Mouse (Mus musculus) MEL-GATA-1-ER (cell line): ENCODE results near the gene Shb.

ENCODE experiments used
- DNase-seq: peaks from one replicate; pipeline ENCODE4 v3.0.0-alpha.2; 2012; ENCODE audit warnings: low read depth; ENCODE audit errors: extremely low read depth

The Shb gene

DNA sequence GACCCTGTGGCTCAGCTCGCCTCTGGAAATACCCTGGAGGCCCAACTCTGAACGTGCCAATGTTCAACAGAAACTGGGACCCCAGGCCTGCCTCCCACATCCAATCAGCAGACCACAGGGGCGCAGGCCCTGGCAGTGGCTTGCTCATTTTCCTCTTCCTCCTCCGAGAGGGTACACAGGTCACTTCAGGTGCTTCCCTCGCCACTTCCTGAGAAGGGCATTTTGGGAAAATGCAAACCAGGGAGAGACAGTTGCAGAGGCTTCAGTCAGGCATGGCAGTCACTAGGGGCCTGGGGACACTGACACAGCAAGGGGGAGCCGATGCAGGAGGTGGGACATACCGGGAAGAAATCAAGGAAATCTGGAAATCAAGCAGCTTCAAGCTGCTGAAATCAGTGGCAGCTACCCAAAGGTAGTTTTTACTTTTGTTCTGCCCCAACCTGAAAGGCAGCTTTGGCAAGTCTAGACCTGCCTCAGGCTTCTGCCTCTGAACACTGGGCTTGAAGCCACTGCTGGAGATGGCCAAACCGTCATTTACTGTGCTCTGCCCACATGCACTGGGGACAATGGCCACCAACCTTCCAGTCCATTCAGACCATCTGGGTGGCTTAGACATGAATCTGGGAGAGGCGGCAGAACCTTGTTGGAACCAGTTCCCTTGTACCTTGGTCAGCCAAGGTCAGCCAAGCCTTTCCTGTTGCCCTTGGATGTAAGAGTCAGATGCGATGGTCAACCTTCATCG is 110.6 kb downstream of the Shb start:
- no peak for DNase-seq

DNA sequence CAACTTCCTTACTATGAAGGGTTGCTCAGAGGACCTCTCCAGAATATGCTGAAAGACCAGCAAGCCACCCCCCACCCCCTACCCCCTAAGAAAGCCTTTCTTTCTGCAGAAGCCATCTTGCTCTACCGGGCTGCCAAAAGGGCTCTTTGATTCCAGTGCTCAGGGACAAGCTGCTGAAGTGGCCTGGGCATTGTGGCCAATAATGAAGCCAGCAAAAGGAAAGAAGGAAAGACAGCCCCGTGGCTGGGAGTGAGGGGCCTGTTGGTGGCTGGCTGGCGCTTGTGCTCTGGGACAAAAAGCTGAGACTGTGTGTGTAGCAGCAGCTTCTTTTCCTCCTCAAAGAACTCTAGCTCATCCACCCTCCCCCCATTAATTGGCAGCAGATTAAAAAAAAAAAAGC is 111.5 kb downstream of the Shb start:
- no peak for DNase-seq

DNA sequence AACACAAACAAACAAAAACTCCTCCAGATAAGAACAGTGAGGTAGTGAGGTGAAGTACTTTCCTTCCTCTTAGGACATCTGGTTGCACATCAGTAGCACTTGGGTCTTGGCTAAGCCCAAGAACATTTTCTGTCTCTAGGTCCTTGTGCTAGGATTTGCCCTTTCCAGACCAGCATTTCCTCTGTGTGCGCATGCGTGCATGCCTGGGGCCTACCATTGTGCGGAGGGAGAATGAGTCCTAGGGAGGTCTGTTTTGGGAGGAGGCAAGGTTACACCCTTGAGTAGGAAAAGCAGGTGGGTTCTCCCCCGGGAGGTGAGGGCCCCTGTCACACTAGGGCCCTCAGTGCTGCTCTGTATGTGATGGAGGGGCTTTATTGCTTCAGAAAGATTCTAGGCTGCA is 113.2 kb downstream of the Shb start:
- DNase-seq = no peak

DNA sequence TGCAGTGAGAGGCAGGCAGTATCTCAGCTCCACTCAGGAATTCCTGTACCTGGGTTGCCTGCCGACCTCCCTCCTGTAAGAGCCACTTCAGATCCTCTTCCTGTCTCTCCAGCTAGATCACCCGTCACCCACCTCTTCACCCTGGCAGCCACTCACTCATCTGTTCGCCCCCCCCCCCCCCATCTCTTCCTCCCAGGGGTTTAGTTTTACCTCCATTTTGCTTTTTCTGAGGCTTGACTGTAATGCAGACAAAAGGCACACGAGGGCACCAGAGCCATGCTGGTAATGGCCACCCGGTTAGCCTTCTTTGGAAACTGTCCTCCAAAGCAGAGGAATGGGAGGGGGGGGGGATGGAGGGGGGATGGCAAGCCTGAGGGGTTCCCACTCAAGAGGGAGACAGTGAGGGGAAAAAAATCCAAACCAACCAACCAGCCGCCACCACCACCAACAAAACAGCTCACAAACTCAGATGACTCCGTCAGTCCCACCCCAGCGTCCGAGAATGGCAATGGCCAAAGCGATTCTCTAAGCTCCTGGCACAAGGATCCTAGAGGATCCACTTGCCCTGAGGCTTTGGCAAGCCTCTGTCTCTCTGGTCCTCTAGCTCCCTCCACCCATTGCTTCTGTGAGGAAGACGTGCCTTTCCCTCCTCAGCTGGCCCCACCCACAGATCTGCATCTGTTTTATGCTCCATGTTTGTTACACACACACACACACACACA is 113.9 kb downstream of the Shb start:
- no peak for DNase-seq

DNA sequence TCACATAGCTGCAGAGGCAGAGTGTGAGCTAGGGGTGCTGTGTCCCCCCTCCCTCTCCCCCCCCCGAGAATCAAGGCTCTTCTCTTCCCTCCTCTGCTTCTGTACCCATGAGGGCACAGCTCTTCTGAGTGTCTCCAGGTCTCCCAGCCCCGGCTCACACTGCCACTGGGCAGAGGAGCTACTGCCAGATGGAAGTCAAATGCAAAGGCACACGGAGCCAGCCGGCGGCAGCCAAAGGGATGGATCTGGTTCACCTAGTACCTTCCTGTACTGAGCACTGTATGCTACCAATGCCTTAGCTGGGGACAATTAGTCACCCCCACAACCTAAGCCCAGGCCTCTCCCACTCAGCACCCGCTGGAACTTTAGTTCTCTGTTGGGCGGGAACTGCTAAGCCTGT is 116.0 kb downstream of the Shb start:
- DNase-seq = no peak

DNA sequence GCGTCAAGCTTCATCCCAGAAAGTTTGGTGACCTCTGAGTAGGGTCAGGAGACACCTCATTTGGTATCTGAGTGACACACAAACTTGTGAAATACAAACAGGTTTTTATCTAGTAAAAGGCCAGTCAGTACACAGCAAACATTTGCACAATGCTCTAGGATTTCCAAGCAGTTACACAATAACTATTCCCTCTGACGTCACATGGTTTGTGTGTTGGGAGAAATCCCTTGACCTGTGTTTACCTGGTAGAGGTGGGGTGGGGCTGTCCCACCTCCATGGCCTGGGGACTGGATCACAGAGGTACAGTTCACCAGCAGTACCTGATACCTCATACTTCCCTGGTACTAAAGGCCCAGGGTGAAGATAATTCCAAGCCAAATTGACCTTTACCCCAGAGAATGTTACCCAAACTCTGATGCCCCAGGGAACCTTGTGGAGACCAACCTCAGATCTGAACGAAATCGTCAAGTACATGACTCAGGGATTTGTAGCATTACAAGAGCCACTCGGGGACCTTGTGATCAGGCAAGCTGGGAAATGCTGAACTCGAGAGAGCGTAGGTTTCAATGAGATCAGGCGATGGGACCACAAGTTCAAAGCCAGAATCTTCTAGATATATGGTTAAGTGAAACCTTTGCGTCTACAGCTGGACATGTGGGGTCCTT is 118.5 kb downstream of the Shb start:
- no peak for DNase-seq

DNA sequence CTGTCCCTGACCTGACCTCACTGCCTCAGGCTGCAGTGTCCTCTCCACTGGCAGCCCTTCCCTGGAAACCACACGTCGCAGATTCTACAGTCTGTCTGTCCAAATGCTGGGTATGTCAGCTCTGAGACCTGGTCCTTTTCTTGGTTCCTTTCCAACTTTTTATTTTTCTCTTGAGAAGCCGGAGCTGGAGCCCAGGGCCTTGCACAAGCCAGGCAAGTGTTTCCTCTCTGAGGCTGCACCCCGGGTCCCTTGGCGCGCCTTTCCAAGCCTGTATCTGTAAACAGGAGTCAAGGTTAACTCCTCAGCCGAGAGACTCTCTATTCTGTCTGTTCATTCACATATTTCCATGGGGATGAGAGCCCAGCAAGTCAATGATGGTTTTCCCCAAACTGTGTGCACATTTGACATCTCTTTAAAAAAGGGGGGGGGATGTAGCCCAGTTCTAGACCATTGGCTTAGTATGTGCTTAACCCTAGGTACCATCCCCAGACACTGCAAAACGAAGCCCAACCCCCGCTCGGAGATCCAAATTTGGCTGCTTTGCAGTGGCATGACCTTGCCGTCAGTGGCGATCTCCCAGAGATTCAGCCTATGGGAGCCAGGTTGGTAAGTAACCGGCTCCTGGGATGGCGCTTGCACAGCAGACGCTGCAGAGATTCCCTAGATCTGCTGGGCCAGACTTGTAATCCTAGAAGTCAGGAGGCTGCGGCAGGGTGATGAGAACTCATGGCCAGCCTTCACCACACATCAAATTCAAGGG is 119.7 kb downstream of the Shb start:
- DNase-seq = no peak

DNA sequence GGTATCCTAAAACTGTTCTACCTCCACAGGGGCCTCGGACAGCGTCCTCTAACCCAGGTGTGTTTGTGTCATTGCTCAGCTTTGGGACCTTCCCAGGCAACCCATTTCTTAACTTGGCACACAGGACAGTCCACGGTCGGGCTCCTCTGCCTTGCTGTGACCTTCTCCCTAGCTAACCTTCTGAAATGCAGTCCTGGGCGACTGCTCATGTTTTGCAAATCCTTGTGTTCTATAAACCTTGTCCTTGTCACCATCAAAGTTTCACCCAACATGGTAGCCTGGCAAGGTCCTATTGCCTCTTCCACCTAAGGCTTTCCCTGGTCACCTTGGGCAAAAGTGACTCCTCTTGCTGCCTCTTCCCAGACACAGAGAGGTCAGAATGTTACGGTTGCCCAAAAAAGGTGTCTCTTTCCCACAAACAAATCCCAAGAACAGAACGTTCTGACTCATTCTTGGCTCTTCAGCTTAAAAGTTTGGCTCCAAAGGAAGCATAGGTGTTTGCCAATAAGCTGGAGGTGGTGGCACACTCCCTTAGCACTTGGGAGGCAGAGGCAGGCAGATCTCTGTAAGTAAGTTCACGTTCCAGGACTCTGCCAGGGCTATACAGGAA is 121.0 kb downstream of the Shb start:
- no peak for DNase-seq

DNA sequence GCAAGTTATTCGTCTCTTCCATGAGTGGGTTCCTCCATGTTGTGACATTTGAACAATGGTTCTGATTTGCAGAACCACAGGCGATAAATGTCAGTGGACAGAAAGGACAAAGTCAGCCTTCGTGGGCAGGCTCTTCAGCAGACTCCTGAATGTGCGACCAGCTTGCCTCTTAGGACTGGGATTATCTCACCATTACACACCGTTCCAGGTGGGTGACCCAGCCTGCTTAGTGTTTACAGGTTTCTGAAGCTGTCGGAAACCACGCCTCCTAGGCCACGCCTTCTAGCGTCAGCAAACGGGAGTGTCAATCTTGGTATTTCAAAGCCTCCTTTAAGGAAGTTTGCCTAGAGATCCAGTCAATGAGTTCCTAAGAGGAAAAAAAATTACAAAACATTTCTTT is 123.0 kb downstream of the Shb start:
- peak; percentile 82 for DNase-seq

DNA sequence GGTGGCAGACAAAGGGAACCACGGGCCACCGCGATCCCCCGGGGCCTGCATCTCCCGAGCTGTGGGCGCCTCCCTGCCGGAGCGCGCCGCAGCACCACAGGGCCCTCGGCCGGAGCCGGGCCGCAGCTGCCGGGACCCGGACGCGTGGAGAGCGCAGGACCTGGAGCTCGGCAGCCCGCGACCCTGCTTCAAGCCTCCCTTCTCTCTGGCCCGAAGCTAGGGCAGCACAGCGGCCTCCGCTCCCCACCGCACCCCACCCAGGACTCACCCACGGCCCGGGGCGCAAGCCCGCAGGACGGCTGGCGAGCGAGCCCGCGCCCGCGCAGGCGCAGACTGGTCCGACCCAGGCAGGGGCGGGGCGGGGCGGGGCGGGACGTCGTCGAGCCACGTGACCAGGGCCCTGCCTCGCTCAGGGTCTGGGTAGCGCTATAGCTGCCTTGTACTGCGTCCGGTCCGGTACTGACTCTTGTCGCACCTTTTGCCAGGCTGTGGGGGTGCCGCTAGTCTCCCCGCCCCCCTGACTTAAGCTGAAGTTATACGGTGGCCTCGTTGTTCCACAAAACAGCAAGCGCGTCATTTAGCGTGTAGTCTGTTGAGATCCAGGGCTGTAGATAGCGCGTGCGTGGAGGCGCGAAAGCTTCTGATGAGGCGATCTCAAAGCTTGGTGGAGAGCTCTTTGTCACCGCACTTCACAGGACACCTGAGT is 123.7 kb downstream of the Shb start, which contains the start of gene Slc25a51:
Gene Slc25a51 (minus strand): TSS at position 340 of the 706 bp plus-strand sequence.
- DNase-seq = peak; percentile 93

DNA sequence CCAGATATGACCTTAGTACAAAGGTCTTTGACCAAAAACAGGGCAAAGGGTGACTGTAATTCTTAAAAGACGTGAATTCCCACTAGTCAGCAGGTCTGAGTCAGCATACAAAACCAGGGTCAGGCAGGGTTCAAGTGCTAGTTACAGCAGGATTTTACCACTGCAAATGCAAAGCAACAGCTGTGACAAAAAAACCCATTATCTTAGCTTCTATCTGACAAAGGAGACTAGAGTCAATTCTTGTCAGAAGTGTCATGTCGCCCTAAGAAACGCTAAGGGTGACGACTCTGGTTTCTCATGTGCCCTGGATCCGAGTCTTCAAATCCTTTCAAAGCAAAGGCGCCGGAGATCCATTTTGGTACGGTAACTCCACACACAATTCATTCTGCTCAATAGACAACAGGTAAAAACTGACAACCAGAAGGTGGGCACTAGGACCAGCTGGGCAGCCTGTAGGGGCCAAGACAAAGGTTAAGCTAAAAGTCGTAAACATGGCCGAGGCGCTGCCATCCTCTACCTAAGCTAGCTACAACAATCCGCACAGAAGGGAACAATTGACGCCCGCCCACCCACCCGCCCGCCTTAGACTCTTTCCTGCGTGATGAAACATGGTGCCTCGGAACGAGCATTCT is 124.5 kb downstream of the Shb start:
- DNase-seq = no peak

DNA sequence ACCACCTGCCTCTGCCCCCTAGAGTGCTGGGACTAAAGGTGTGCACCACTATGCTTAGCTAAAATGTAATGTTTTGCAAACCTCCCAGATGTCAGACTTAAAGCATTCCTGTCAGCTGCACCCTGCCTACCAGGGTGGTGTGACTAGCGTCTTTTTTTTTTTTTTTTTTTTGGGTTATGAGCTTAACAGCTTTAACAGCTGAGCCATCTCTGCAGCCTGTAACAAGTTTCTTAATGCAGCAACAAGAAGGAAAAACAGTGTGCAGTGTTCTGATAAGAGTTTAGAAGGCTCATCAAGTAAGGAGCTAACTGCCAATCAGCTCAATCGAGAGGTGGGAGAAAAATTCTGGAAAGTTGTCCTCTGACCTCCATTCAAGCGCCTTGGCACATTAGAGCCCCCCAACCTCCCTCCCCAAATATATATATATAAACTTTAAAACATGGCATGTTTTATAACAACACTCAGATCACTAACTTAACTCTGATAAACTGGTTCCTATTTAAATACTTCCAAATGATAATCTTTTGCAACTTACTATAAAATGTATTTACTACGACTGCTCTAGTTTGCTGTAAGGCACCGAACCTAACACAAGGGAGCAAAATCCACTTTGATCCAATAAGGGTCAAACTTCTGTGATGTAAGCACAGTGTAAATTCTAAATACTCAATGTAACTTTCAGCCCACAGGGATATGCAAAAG is 125.1 kb downstream of the Shb start:
- DNase-seq = peak; percentile 79

DNA sequence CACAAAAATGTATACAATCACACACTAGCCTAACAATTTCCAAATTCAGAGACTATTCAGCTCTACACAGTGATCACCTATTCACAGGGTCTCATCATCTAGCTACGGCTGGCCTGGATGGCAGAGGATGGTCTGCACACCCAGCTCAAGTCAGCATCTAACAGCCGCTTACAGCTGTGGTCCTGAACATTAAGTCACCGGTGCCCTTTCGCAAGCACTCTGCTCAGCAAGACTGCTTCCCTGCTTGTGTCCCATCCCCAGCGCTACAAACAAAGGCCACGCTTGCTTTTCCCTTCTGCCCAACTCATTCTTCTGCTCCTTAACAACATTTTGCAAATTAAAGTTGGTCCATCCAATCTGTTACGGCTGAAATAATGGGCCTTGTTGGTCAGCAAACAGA is 125.9 kb downstream of the Shb start:
- no peak for DNase-seq

DNA sequence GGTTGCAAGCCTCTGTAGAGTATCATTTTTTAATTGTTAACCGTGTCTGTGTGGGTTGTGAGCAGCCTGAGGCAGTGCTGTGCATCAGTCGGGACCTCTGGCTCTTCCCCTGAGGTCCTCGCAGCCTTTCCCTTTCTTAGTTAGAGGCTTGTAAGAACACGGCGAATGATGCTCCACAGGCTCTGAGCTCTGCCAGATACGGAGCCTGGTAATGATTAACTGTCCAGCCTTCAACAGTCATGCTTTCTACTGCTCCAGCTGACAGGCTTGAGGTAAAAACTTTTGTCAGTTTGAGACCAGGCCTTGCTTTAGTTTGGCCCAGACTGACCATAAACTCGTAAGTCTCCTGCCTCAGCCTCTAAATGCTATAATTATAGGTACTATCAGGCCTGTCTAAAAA is 127.0 kb downstream of the Shb start:
- no peak for DNase-seq

DNA sequence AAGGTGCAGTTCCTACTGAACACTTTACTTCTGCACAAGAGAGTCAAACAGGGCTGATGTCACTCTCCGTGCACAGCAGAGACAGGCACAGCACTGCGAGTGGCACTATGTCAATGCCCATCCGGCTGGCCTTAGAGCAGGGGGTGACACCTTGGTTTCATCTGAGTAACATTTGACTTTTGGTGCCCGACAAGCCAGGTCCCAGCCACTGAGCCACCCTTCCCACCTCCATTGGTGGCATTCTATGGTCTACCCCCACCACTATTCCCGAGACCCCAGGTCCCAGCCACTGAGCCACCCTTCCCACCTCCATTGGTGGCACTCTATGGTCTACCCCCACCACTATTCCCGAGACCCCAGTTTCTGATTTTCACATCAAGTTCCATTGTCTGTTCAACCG is 128.2 kb downstream of the Shb start:
- DNase-seq = no peak

DNA sequence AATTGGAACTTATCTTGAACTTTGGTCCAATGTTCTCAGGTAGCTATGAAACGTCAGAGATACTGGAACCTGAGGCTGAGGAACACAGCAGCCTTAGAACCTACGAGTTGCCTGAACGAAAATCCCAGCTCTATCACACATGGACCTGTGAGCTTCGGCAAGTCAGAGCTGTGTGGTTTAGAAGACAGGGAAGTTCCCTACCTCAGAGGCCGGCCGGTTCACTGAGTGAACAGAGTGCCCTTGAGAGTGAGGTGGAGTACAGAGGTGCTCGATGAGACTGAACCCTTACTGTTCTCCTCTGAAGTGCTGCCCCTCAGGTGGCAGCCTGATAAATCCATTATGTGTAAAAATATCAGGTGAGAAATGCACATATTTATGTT is 128.8 kb downstream of the Shb start:
- no peak for DNase-seq

DNA sequence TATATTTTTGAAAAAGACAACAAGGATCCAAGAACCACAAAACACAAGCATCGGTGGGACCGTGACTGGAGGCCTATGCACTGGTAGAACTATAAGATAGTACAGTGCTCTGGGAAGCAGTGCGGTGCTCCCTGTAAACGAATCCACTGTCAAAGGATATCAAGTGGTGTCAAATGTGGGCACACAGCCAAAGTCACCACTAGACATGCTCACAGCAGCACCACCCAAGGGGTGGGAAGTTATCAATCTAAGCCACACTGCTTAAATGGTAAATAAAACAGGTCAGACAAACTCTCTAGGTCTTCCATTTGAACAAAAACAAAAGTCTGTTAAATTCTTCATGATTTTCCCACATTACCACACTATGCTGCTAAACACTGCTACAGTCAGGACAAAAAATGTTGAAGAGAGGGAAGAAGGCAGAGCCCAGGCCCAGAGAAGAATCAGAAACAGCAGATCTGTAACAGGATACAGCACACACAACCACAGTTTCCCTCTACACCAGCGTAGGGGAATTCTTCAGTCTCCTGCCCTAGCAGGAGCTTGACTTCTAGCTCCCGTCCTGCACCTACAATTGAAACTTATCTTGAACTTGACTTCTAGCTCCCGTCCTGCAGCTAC is 129.3 kb downstream of the Shb start:
- DNase-seq = peak; percentile 88

DNA sequence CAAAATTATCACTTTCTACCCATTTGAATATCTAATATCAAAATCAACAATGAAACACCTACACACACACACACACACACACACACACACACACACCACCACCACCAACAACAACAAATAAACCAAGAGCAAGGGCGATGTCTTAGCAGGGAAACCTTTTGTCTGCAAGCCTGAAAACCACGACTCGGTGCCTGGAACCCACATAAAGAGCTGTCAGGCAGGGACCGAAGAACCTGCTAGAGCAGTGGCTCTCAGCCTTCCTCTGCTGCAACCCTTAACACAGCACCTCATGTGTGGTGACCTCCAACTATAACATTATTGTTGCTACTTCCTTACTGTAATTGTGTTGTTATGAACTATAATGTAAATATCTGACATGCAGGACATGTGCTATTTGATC is 130.0 kb downstream of the Shb start:
- DNase-seq = no peak
